Mouse (Mus musculus) cerebellum, adult 8-10 months (tissue): ENCODE data around the gene Gm43302.
"Not testable (repeated sequence)": the region's sequence is repeated elsewhere in the genome, so short reads cannot be mapped to it uniquely, and the experiment has no call there.

Experiments used
- DNase-seq: peaks from one replicate; pipeline ENCODE4 v3.0.0; 2022

The Gm43302 gene

DNA sequence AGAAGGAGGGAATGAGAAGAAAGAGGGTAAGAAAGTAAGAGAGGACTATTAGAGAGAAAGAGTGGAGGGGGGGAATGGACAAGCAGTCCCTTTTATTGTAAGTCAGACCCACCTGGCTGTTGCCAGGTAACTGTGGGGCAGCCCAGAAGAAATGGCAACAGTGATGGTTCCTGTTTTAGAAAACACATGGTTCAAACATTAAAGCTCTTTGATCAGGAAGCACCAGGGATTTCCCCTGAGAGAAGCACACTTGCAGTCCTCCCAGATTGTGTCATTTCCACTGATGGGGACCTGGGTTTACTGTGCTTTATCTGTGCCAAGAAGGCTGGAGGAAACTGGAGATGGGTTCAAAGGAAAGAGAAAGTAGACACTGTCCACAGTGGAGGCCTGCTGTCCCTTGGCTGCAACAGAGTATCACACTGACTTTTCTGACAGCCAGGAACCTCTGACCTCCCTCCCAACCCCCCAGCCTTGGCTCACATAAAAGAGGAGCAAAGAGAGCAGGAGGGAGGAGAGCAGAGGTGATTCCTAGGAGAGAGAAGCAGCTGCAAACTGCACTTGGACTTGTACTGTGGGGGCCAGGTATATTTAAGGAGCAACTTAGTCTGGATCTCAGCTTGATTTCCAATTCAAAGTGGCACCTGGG is 95.5 kb downstream of the Gm43302 start:
- not testable (repeated sequence) for DNase-seq

DNA sequence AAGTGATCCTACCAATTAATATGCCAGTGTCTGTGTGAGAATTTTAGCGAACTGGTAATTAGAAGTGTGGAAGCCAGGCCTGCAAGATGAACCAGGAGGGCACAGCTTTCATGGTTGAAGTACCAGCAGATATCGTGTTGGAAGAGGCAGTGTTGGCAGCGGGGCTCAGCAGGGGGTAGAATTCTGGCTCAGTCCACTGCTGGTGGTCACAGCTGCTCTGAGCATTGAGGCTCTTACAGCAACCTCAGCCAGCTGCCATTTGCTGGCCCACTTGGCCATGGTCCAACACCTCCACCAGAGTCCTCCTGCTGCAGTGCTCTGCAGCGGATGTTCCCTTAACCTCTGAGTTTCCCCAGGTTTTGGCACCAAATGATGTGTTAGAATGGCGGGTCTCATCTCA is 97.2 kb downstream of the Gm43302 start:
- DNase-seq: not testable (repeated sequence)

DNA sequence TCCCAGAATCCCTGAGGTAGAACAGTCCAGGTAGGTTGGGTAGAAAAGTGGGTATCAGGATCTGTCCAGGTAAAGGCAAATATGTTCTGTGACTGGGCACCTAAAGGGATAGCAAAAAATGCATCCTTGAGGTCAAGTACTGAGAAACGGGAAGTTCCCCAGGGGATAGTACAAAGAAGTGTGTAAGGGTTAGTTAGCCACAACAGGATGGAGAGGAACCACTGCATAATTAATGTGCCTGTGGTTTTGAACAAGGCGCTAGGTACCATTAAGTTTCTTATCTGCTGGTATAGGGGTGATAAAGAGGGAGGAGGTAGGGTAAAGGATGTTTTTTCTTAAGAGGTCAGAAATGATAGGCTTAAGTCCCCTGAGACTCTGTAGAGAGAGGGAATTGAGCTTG is 101.0 kb downstream of the Gm43302 start:
- not testable (repeated sequence) for DNase-seq

- no peak for DNase-seq
Measured at GRCm38 (mm10) chr5:105181446-105181845, 112.0 kb downstream of the Gm43302 start.
